Mouse (Mus musculus) liver, adult 2 months (tissue): ENCODE data around the gene Plpp4. TPM values are rescaled to one million over a fixed set of nuclear protein-coding genes. Genes with fewer than 3 reads are reported as not detected.

Source experiments
- DNase-seq: peaks from one replicate; pipeline ENCODE4 v3.0.0-alpha.2; 2011; ENCODE audit warnings: low read depth, low spot score; ENCODE audit errors: extremely low read depth
- H3K27ac ChIP-seq: fragments of 200-500 bp; replicated peaks from 2 replicates; pipeline ENCODE4 v1.5.1; 2012; ENCODE audit warnings: low read depth, mild to moderate bottlenecking, control low read depth, inconsistent platforms, low read length; ENCODE audit not compliant: insufficient read depth
- H3K27me3 ChIP-seq: fragments of 200-500 bp; 2 replicates; pipeline ENCODE4 v1.6.1; 2012; ENCODE audit warnings: mild to moderate bottlenecking, moderate library complexity, low read length, inconsistent platforms; ENCODE audit not compliant: control insufficient read depth, insufficient read depth
- H3K36me3 ChIP-seq: fragments of 200-500 bp; 2 replicates; pipeline ENCODE4 v1.6.1; 2012; ENCODE audit warnings: low read length, inconsistent platforms; ENCODE audit not compliant: control insufficient read depth, insufficient read depth
- H3K4me1 ChIP-seq: fragments of 200-500 bp; 2 replicates; pipeline ENCODE4 v1.6.1; 2011; ENCODE audit warnings: low read length; ENCODE audit not compliant: control insufficient read depth, insufficient read depth
- H3K4me3 ChIP-seq: fragments of 200-500 bp; 2 replicates; pipeline ENCODE4 v1.5.1; 2011; ENCODE audit warnings: low read depth, mild to moderate bottlenecking, control low read depth, low read length, moderate library complexity; ENCODE audit not compliant: insufficient read depth
- H3K79me2 ChIP-seq: fragments of 200-500 bp; 2 replicates; pipeline ENCODE4 v1.6.1; 2012; ENCODE audit warnings: inconsistent platforms, mild to moderate bottlenecking, low read length, moderate library complexity; ENCODE audit not compliant: control insufficient read depth, insufficient read depth
- H3K9ac ChIP-seq: fragments of 200-500 bp; 2 replicates; pipeline ENCODE4 v1.6.1; 2012; ENCODE audit warnings: low read depth, mild to moderate bottlenecking, control low read depth, inconsistent platforms, low read length
- CTCF ChIP-seq: fragments of 200-500 bp; IDR thresholded peaks from 2 replicates; pipeline ENCODE4 v1.5.1; 2011; ENCODE audit warnings: low read depth, low read length, control low read depth
- POLR2A ChIP-seq: fragments of 200-500 bp; IDR thresholded peaks from 2 replicates; pipeline ENCODE4 v1.6.1; 2011; ENCODE audit warnings: low read length, control low read depth; ENCODE audit not compliant: insufficient read depth; ENCODE audit errors: extremely low read depth
- WGBS: fragments of 180-500 bp; shearing (Covaris S2); methylation state at CpG from one replicate; pipeline ENCODE4 v1.1.7; 2018; 5-methylcytosine and 5-hydroxymethylcytosine counted together
- polyA plus RNA-seq: library from polyadenylated mRNA; depleted of rRNA; stranded (reverse); fragments of >200 nt; gene quantifications from 2 replicates; pipeline ENCODE4 v1.2.3, GENCODE M21; 2012; rRNA removed
- total RNA-seq: library from RNA; depleted of rRNA; stranded (reverse); fragments of >200 nt; gene quantifications from 2 replicates; pipeline ENCODE4 v1.2.3, GENCODE M21; 2014; rRNA removed

The Plpp4 gene
- total RNA-seq: not detected in 2 replicates
- polyA plus RNA-seq: not detected in 2 replicates

- Histone ChIP-seq H3K9ac (no peak within 1 kb of the TSS), H3K4me3 (no peak within 1 kb of the TSS), H3K4me1 (no peaks in the 10 kb centered on the region), H3K27me3 (peaks cover 6% of the 10 kb centered on the region; the same call in 1 of the 2 replicates), H3K27ac (no peak within 1 kb of the TSS), H3K79me2 (no peaks in the 10 kb centered on the region), H3K36me3 (no peaks in the 10 kb centered on the region)
- TF ChIP-seq CTCF (no peak), POLR2A (no peak)
- no peak for DNase-seq
- WGBS: 2% methylated on average over 60 of the region's 66 CpGs
These were observed at the start of gene Plpp4 for GRCm38 (mm10) chr7:129256621-129257373. Gene Plpp4 (plus strand): TSS chr7:129257031.

DNA sequence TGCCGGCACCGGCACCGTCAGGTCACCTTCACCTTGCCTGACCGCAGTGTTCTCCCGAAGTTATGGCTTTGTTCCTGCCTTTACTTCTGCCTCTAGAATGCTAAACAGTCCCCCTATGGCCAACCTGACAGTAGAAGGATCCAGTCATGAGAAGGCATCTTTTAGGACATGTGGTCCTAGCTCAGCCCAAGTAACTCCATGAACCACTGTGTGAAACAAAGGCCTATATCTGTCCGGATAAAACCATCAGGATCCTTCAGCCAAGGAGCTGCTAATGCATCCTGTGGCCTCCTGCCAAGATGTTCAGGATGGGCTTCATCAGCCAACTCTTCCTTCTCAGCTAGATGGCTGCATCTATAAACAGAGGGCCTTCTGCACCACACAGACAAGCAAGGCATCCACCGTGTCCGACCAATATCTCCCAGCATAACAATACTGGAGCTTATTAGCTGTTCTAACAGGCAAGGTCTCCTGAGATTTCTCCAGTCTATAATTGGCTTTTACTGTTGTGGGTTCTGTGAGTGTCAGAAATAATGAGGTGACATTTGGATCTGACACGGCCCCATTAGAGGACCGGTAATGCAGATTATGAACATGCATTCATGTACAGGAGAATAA is 40.8 kb upstream of the Plpp4 start:
- no peak for DNase-seq
- Histone ChIP-seq H3K4me3 (no peak overlapping the region), H3K9ac (no peak overlapping the region), H3K27me3 (no peaks in the 10 kb centered on the region), H3K27ac (no peak overlapping the region), H3K36me3 (no peaks in the 10 kb centered on the region), H3K79me2 (no peaks in the 10 kb centered on the region), H3K4me1 (no peaks in the 10 kb centered on the region)
- TF ChIP-seq POLR2A (no peak), CTCF (no peak)
- 91% methylated on average over 10 of the region's 10 CpGs for WGBS

- no peaks in the 10 kb centered on the region for H3K79me2 ChIP-seq
These were observed 40.2 kb upstream of the Plpp4 start for GRCm38 (mm10) chr7:129216547-129217195.

GRCm38 (mm10) chr7:129220948-129221347 is 35.9 kb upstream of the Plpp4 start:
- no peak for DNase-seq
- Histone ChIP-seq H3K4me1 (no peaks in the 10 kb centered on the region), H3K79me2 (no peaks in the 10 kb centered on the region), H3K27me3 (no peaks in the 10 kb centered on the region), H3K36me3 (no peaks in the 10 kb centered on the region), H3K9ac (no peak overlapping the region), H3K27ac (no peak overlapping the region), H3K4me3 (no peak overlapping the region)
- WGBS: 72% methylated on average over 9 of the region's 9 CpGs
- TF ChIP-seq POLR2A (no peak), CTCF (no peak)

More at GRCm38 (mm10) chr7:129216547-129217195, 40.2 kb upstream of the Plpp4 start:
- 80% methylated on average over 10 of the region's 10 CpGs for WGBS
- no peak for DNase-seq
- no peak overlapping the region for H3K4me3 ChIP-seq
- no peaks in the 10 kb centered on the region for H3K27me3 ChIP-seq
- no peaks in the 10 kb centered on the region for H3K4me1 ChIP-seq
- H3K27ac ChIP-seq: no peak overlapping the region
- H3K9ac ChIP-seq: no peak overlapping the region
- TF ChIP-seq CTCF (no peak), POLR2A (no peak)
- H3K36me3 ChIP-seq: no peaks in the 10 kb centered on the region

DNA sequence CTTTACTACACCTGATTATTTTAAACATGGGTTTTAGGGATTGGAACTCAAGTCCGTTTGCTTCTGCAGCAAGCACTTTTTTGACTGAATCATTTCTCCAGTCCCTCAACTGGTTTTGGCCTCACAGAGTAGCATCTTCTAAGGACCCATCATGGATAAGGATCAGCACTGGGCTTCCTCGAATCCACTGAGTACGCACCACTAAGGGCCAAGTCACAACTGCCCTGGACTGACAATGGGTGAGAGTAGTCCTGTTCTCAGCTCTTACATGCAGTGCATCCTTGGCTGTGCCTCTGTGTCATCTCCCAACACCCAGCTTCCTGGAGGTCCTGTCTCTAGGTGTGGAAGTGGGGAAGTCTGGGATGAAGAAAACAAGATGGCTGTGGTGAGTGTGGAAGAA is 35.2 kb upstream of the Plpp4 start:
- no peak for DNase-seq

More for the DNA sequence above, 35.2 kb upstream of the Plpp4 start:
- H3K79me2 ChIP-seq: no peaks in the 10 kb centered on the region
- H3K4me1 ChIP-seq: no peaks in the 10 kb centered on the region
- no peaks in the 10 kb centered on the region for H3K27me3 ChIP-seq
- no peak overlapping the region for H3K4me3 ChIP-seq
- no peak overlapping the region for H3K27ac ChIP-seq
- no peaks in the 10 kb centered on the region for H3K36me3 ChIP-seq
- H3K9ac ChIP-seq: no peak overlapping the region
- WGBS: 71% methylated on average over 3 of the region's 3 CpGs
- no peak for TF ChIP-seq POLR2A
- TF ChIP-seq CTCF: no peak
